Mouse (Mus musculus): ENCODE measurements around the gene Opa3. TPM values are rescaled to one million over a fixed set of nuclear protein-coding genes. Genes with fewer than 3 reads are reported as not detected.

Gene Opa3
- total RNA-seq, 2 experiments from 2014 or later: 33.8 to 35.0 TPM

GRCm38 (mm10) chr7:19214369-19214768, 13.8 kb upstream of the Opa3 start:
- no peak for DNase-seq
- intact Hi-C loops (cut with DNase I): no loop called here

- intact Hi-C loops (cut with DNase I): no loop called here
- no peak for DNase-seq
Measured at GRCm38 (mm10) chr7:19214940-19215339, 13.2 kb upstream of the Opa3 start.

GRCm38 (mm10) chr7:19217492-19217891, 10.6 kb upstream of the Opa3 start:
- DNase-seq: no peak
- intact Hi-C loops (cut with DNase I): no loop called here

- intact Hi-C loops (cut with DNase I): no loop called here
- no peak for DNase-seq
Measured at GRCm38 (mm10) chr7:19217944-19218343, 10.2 kb upstream of the Opa3 start.

GRCm38 (mm10) chr7:19220061-19220460, 8.1 kb upstream of the Opa3 start:
- no peak for DNase-seq
- intact Hi-C loops (cut with DNase I): no loop called here

- no peak for DNase-seq
- intact Hi-C loops (cut with DNase I): no loop called here
Measured at GRCm38 (mm10) chr7:19222189-19222588, 5.9 kb upstream of the Opa3 start.

GRCm38 (mm10) chr7:19222875-19223274, 5.3 kb upstream of the Opa3 start:
- no peak for DNase-seq
- intact Hi-C loops (cut with DNase I): no loop called here

GRCm38 (mm10) chr7:19224933-19225332, 3.2 kb upstream of the Opa3 start:
- intact Hi-C loops (cut with DNase I): no loop called here
- no peak for DNase-seq

- peak; percentile 26 for DNase-seq
- intact Hi-C loops (cut with DNase I): no loop called here
Measured at GRCm38 (mm10) chr7:19226817-19227797, 1.0 kb upstream of the Opa3 start.

- DNase-seq: no peak
- intact Hi-C loops (cut with DNase I): no loop called here
Measured at GRCm38 (mm10) chr7:19228793-19229148, 637 bp downstream of the Opa3 start.

- DNase-seq: no peak
Measured at GRCm38 (mm10) chr7:19229404-19229803, 1.3 kb downstream of the Opa3 start.

GRCm38 (mm10) chr7:19230041-19230580, 2.0 kb downstream of the Opa3 start:
- no peak for DNase-seq

More at GRCm38 (mm10) chr7:19229404-19229803, 1.3 kb downstream of the Opa3 start:
- intact Hi-C loops (cut with DNase I): no loop called here

GRCm38 (mm10) chr7:19230899-19231298, 2.8 kb downstream of the Opa3 start:
- no peak for DNase-seq
- intact Hi-C loops (cut with DNase I): loop anchor here (10.0 kb wide), 1 partner anchor 54 kb away; the partner anchor contains the start of genes Ppm1n and Rtn2

More at GRCm38 (mm10) chr7:19230041-19230580, 2.0 kb downstream of the Opa3 start:
- intact Hi-C loops (cut with DNase I): loop anchor here (10.0 kb wide), 1 partner anchor 55 kb away; the partner anchor contains the start of genes Ppm1n and Rtn2

- intact Hi-C loops (cut with DNase I): loop anchor here (10.0 kb wide), 1 partner anchor 53 kb away; the partner anchor contains the start of genes Ppm1n and Rtn2
- DNase-seq: no peak
Measured at GRCm38 (mm10) chr7:19231849-19232248, 3.7 kb downstream of the Opa3 start.

GRCm38 (mm10) chr7:19234652-19235051, 6.5 kb downstream of the Opa3 start:
- intact Hi-C loops (cut with DNase I): loop anchor here (10.0 kb wide), 1 partner anchor 50 kb away; the partner anchor contains the start of genes Ppm1n and Rtn2
- no peak for DNase-seq

- intact Hi-C loops (cut with DNase I): loop anchor here (10.0 kb wide), 1 partner anchor 50 kb away; the partner anchor contains the start of genes Ppm1n and Rtn2
- DNase-seq: no peak
Measured at GRCm38 (mm10) chr7:19235092-19235671, 7.0 kb downstream of the Opa3 start.

GRCm38 (mm10) chr7:19236411-19236810, 8.3 kb downstream of the Opa3 start:
- intact Hi-C loops (cut with DNase I): loop anchor here (10.0 kb wide), 1 partner anchor 48 kb away; the partner anchor contains the start of genes Ppm1n and Rtn2
- peak; percentile 37 for DNase-seq

- intact Hi-C loops (cut with DNase I): loop anchor here (10.0 kb wide), 1 partner anchor 46 kb away; the partner anchor contains the start of genes Ppm1n and Rtn2
Measured at GRCm38 (mm10) chr7:19238344-19238743, 10.2 kb downstream of the Opa3 start.

GRCm38 (mm10) chr7:19239423-19239822, 11.3 kb downstream of the Opa3 start:
- intact Hi-C loops (cut with DNase I): loop anchor here (10.0 kb wide), 1 partner anchor 45 kb away; the partner anchor contains the start of genes Ppm1n and Rtn2
- peak; percentile 90 for DNase-seq

More at GRCm38 (mm10) chr7:19238344-19238743, 10.2 kb downstream of the Opa3 start:
- no peak for DNase-seq

GRCm38 (mm10) chr7:19239986-19240385, 11.9 kb downstream of the Opa3 start:
- intact Hi-C loops (cut with DNase I): loop anchor here (10.0 kb wide), 1 partner anchor 45 kb away; the partner anchor contains the start of genes Ppm1n and Rtn2
- no peak for DNase-seq

Measured in left cerebral cortex, postnatal 4 days (tissue).